Mouse (Mus musculus) urinary bladder, postnatal 36 days (tissue): ENCODE results near the gene Fbrs.

Source experiments
- DNase-seq, 2 experiments: peaks; one replicate each; pipeline ENCODE4 v3.0.0; 2022; ENCODE audit warnings: low spot score in 2 of 2, mixed read lengths in 1 of 2

Gene Fbrs

DNA sequence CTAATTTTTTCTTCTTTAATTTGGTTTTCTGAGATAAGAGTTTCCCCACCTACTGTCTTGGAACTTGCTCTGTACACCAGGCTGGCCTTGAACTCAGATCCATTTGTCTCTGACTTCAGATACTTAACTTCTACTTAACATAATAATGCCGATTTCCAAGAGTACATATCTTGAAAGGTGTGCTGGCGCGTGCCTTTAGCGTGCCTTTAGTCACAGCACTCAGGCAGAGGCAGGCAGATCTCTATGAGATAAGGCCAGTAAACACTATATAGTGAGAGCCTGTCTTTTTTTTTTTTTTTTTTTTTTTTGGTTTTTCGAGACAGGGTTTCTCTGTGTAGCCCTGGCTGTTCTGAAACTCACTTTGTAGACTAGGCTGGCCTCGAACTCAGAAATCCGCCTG lies 37.3 kb downstream of the Fbrs start:
- no peak for DNase-seq

DNA sequence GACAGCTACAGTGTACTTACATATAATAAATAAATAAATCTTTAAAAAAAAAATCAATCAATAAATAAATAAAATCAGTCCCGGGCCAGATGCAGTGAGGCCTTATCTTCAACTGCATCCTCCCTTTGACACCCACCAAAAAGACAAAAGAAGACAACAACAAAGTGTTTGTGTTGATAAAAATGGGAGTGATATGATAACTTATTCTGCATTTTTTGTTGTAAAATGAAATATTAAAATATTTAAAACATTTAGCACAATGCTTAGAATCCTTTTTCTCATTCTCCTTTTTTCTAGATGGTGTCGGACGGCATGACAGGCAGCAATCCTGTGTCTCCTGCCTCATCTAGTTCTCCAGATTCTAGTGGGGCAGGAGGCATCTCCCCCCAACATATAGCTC lies 40.3 kb downstream of the Fbrs start, which contains the start of gene Gm42715:
Gene Gm42715 (plus strand): TSS at position 301 of the 400 bp plus-strand sequence.
- no peak for DNase-seq
